Mouse (Mus musculus) C3H10T1/2 (cell line): Measurements from ENCODE around the gene Slco1a1. TPM values are rescaled to one million over a fixed set of nuclear protein-coding genes. Genes with fewer than 3 reads are reported as not detected.

Experiments
- polyA plus RNA-seq, 2 experiments: library from polyadenylated mRNA; unstranded; fragments of >200 nt; fragmentation: generic; extraction: Trizol; gene quantifications; one replicate each; pipeline ENCODE4 v1.2.1; 2012; ENCODE audit warnings: missing spikeins in 2 of 2

Slco1a1 gene
- not detected for polyA plus RNA-seq

DNA sequence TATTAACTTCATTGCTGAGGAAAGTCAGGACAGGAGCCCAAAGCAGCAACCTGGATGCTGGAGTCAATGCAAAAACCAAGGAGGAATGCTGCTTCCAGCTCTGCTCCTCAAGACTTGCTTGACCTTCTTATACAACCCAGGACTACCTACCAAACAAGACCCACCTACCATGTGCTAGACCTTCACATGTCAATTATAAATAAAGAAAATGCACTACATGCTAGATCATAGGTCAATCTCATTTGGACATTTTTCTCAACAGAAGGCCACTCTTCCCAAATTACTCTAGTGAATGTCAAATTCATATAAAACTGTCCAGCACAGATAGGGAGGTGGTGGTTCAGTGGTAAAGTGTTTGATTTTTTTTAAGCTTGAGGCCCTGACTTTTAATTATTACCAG lies at the start of gene Slco1a1:
TSS of gene Slco1a1 (minus strand) at position 101 of the 400 bp plus-strand sequence.

Other genes starting within 250 kb of the Slco1a1 start
- gene Gm5724, start 173.2 kb downstream of the Slco1a1 start, polyA plus RNA-seq, result not detected
- gene Slco1a4, start 90.8 kb downstream of the Slco1a1 start, polyA plus RNA-seq, result under 1 TPM in 1 of 2 experiments, not detected in 1; 0.04 TPM
- not detected for gene Gm6614, start 64.5 kb upstream of the Slco1a1 start, polyA plus RNA-seq